Mouse (Mus musculus) midbrain, embryonic 11.5 days (tissue): ENCODE data around the gene Atxn7. TPM values are rescaled to one million over a fixed set of nuclear protein-coding genes. Genes with fewer than 3 reads are reported as not detected.
"Not testable (repeated sequence)": the region's sequence is repeated elsewhere in the genome, so short reads cannot be mapped to it uniquely, and the experiment has no call there.

Experiments used
- ATAC-seq: fragments of 200-750 bp; cut with Nextera tagmentation; 2 replicates; pipeline ENCODE4 v1.8.0; 2017; ENCODE audit warnings: moderate TSS enrichment, moderate library complexity; ENCODE audit not compliant: low FRiP score
- DNase-seq: peaks from one replicate; pipeline ENCODE4 v3.0.0; 2015; ENCODE audit warnings: low spot score; ENCODE audit errors: missing footprints
- H3K27ac ChIP-seq: fragments of 300-500 bp; sonication (generic); 2 replicates; pipeline ENCODE4 v1.5.1; 2014; ENCODE audit warnings: low read depth, low read length
- H3K27me3 ChIP-seq: fragments of 300-500 bp; sonication (generic); 2 replicates; pipeline ENCODE4 v1.6.1; 2014; ENCODE audit warnings: mild to moderate bottlenecking, low read length, moderate library complexity, mixed read lengths; ENCODE audit not compliant: control insufficient read depth, insufficient read depth
- H3K36me3 ChIP-seq: fragments of 300-500 bp; sonication (generic); 2 replicates; pipeline ENCODE4 v1.6.1; 2014; ENCODE audit warnings: mild to moderate bottlenecking, low read length, moderate library complexity, mixed read lengths; ENCODE audit not compliant: control insufficient read depth, insufficient read depth
- H3K4me1 ChIP-seq: fragments of 300-500 bp; sonication (generic); 2 replicates; pipeline ENCODE4 v1.6.1; 2014; ENCODE audit warnings: low read length; ENCODE audit not compliant: control insufficient read depth, insufficient read depth
- H3K4me2 ChIP-seq: fragments of 300-500 bp; sonication (generic); 2 replicates; pipeline ENCODE4 v1.6.1; 2014; ENCODE audit warnings: mild to moderate bottlenecking, moderate library complexity
- H3K4me3 ChIP-seq: fragments of 300-500 bp; sonication (generic); 2 replicates; pipeline ENCODE4 v1.5.1; 2014; ENCODE audit warnings: low read depth, low read length
- H3K9ac ChIP-seq: fragments of 300-500 bp; sonication (generic); 2 replicates; pipeline ENCODE4 v1.6.1; 2014; ENCODE audit warnings: low read length
- H3K9me3 ChIP-seq: fragments of 300-500 bp; sonication (generic); 2 replicates; pipeline ENCODE4 v1.6.1; 2016; ENCODE audit warnings: low read length; ENCODE audit not compliant: control insufficient read depth
- WGBS: fragments of 180-500 bp; shearing (Covaris S2); extraction: QIAGEN DNeasy Blood & Tissue Kit; methylation state at CpG from one replicate; pipeline ENCODE4 v1.1.7; 2014; 5-methylcytosine and 5-hydroxymethylcytosine counted together
- polyA plus RNA-seq: library from polyadenylated mRNA; unstranded; fragments of >200 nt; fragmentation: Nextera tagmentation; extraction: Ambion mirVana; gene quantifications from 2 replicates; pipeline ENCODE4 v1.2.1, GENCODE M21; 2014

Gene Atxn7
- polyA plus RNA-seq, 1 experiment from 2014 or later: 5.2 TPM

- Histone ChIP-seq H3K4me2 (no peak overlapping the region), H3K27me3 (no peaks in the 10 kb centered on the region), H3K27ac (no peak overlapping the region), H3K4me1 (no peaks in the 10 kb centered on the region), H3K4me3 (no peak overlapping the region), H3K36me3 (peaks cover 17% of the 10 kb centered on the region; the same call in 1 of the 2 replicates), H3K9me3 (no peaks in the 10 kb centered on the region), H3K9ac (no peak overlapping the region)
- ATAC-seq (no peak), DNase-seq (no peak)
- WGBS: 92% methylated on average over 7 of the region's 7 CpGs
Observed at GRCm38 (mm10) chr14:13948345-13948744, 12.9 kb upstream of the Atxn7 start.

- no peak overlapping the region for H3K9ac ChIP-seq
- no peak overlapping the region for H3K4me2 ChIP-seq
- peaks cover 17% of the 10 kb centered on the region; the same call in 1 of the 2 replicates for H3K36me3 ChIP-seq
- H3K9me3 ChIP-seq: no peaks in the 10 kb centered on the region
- no peak for DNase-seq
- no peak overlapping the region for H3K27ac ChIP-seq
- H3K27me3 ChIP-seq: no peaks in the 10 kb centered on the region
- no peaks in the 10 kb centered on the region for H3K4me1 ChIP-seq
- no peak overlapping the region for H3K4me3 ChIP-seq
- ATAC-seq: peak; percentile 78; the same call in 1 of the 2 replicates
Observed at GRCm38 (mm10) chr14:13950401-13950800, 10.8 kb upstream of the Atxn7 start.

- not testable (repeated sequence) for H3K27me3 ChIP-seq, H3K9ac ChIP-seq, H3K4me2 ChIP-seq, H3K27ac ChIP-seq, H3K9me3 ChIP-seq, DNase-seq, H3K4me3 ChIP-seq, H3K4me1 ChIP-seq, ATAC-seq
- WGBS: 99% methylated on average over 3 of the region's 3 CpGs
- peaks cover 17% of the 10 kb centered on the region; the same call in 1 of the 2 replicates for H3K36me3 ChIP-seq
Observed at GRCm38 (mm10) chr14:13952151-13952550, 9.1 kb upstream of the Atxn7 start.

- ATAC-seq (peak; percentile 54), DNase-seq (no peak)
- 0% methylated on average over 9 of the region's 9 CpGs for WGBS
- Histone ChIP-seq H3K4me2 (peak overlapping the region; percentile 52), H3K4me3 (peak overlapping the region; percentile 87), H3K9me3 (no peaks in the 10 kb centered on the region), H3K27me3 (no peaks in the 10 kb centered on the region), H3K27ac (peak overlapping the region; percentile 83; the same call in 1 of the 2 replicates), H3K4me1 (peaks cover 9% of the 10 kb centered on the region; the same call in 1 of the 2 replicates), H3K9ac (peak overlapping the region; percentile 98), H3K36me3 (no peaks in the 10 kb centered on the region)
Observed at GRCm38 (mm10) chr14:13960079-13960478, 1.2 kb upstream of the Atxn7 start.

- DNase-seq (peak; percentile 97), ATAC-seq (peak; percentile 92)
- Histone ChIP-seq H3K4me3 (peak overlapping the region; percentile 87), H3K36me3 (no peaks in the 10 kb centered on the region), H3K27me3 (no peaks in the 10 kb centered on the region), H3K9ac (peak overlapping the region; percentile 98), H3K9me3 (no peaks in the 10 kb centered on the region), H3K4me1 (peaks cover 9% of the 10 kb centered on the region; the same call in 1 of the 2 replicates), H3K27ac (peak overlapping the region; percentile 83), H3K4me2 (peak overlapping the region; percentile 52)
- WGBS: under 1% methylated on average over 44 of the region's 75 CpGs
Observed at GRCm38 (mm10) chr14:13960482-13961325, 536 bp upstream of the Atxn7 start.

- Histone ChIP-seq H3K9ac (no peak overlapping the region), H3K36me3 (no peaks in the 10 kb centered on the region), H3K4me2 (no peak overlapping the region), H3K4me3 (no peak overlapping the region), H3K27me3 (no peaks in the 10 kb centered on the region), H3K9me3 (no peaks in the 10 kb centered on the region), H3K4me1 (peaks cover 9% of the 10 kb centered on the region; the same call in 1 of the 2 replicates), H3K27ac (no peak overlapping the region)
- DNase-seq: no peak
- no peak for ATAC-seq
- WGBS: 88% methylated on average over 6 of the region's 6 CpGs
Observed at GRCm38 (mm10) chr14:13962476-13962875, 1.2 kb downstream of the Atxn7 start.

GRCm38 (mm10) chr14:13963527-13963926, 2.3 kb downstream of the Atxn7 start:
- Histone ChIP-seq H3K4me3 (no peak overlapping the region), H3K27me3 (no peaks in the 10 kb centered on the region), H3K4me1 (peaks cover 9% of the 10 kb centered on the region; the same call in 1 of the 2 replicates), H3K27ac (no peak overlapping the region), H3K36me3 (no peaks in the 10 kb centered on the region), H3K4me2 (no peak overlapping the region), H3K9ac (no peak overlapping the region), H3K9me3 (no peaks in the 10 kb centered on the region)
- DNase-seq (no peak), ATAC-seq (no peak)
- WGBS: 84% methylated on average over 1 of the region's 1 CpGs

GRCm38 (mm10) chr14:13967607-13968006, 6.4 kb downstream of the Atxn7 start:
- 44% methylated on average over 1 of the region's 1 CpGs for WGBS
- ATAC-seq: no peak
- Histone ChIP-seq H3K9me3 (no peaks in the 10 kb centered on the region), H3K4me1 (no peaks in the 10 kb centered on the region), H3K4me3 (no peak overlapping the region), H3K4me2 (no peak overlapping the region), H3K27me3 (no peaks in the 10 kb centered on the region), H3K36me3 (no peaks in the 10 kb centered on the region), H3K27ac (no peak overlapping the region), H3K9ac (no peak overlapping the region)
- DNase-seq: no peak

- ATAC-seq (no peak), DNase-seq (no peak)
- Histone ChIP-seq H3K36me3 (no peaks in the 10 kb centered on the region), H3K9me3 (no peaks in the 10 kb centered on the region), H3K4me3 (no peak overlapping the region), H3K4me2 (no peak overlapping the region), H3K27me3 (no peaks in the 10 kb centered on the region), H3K9ac (no peak overlapping the region), H3K4me1 (no peaks in the 10 kb centered on the region), H3K27ac (no peak overlapping the region)
- WGBS: 91% methylated on average over 5 of the region's 5 CpGs
Observed at GRCm38 (mm10) chr14:13968476-13968875, 7.2 kb downstream of the Atxn7 start.
